Mouse (Mus musculus) 3T3-L1 (cell line): ENCODE measurements around the gene Gm28729.

ENCODE experiments used
- DNase-seq: peaks from one replicate; pipeline ENCODE4 v3.0.0-alpha.2; 2015; ENCODE audit warnings: low read depth, low spot score

Gene Gm28729

DNA sequence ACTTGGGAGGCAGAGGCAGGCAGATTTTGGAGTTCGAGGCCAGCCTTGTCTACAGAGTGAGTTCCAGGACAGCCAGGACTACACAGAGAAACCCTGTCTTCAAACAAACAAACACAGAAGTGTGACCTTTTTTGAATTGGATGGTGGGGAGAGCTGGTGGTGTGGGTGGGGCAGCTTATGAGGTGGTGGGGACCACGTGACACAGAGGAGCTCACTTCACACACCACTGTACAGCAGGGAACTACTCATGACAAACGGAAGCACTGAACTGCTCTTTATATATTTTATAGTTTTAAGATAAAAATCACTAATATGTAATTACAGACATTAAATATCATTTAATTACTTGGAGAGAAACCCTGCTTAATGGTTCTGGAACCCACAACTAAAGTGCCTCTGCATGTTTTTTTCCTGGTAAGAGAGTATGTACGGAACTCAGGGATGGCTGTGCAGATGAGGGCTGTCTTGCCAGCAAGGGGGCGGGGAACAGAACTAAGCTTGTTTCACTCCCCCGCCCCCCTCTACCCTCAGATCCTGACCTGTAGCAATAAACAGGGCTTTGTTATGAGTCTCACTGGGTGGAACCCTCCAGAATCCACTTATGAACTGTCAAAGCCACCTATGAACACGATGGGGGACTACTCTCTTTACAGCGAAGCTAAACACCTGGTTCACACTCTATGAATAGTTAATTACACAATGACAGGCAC, 55.4 kb downstream of the Gm28729 start:
- DNase-seq, result no peak

DNA sequence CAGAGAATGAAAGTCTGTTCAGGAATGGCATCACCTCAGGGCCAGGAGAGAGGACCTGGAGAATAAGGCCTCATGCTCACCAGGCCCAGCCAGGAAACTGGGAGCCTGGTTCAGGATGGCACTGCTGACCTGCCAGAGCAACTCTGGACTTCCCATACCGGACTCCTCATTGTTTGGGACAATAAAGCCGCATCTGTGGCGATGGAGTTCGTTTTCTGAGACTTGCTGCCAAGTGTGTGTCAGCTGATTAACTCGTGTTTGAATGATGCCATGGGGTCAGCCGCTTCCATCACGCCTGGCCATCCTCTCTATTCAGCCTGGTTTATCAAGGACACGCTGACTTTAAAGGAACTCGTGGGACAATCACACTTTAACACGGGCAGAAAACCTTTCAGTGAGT, 61.4 kb downstream of the Gm28729 start:
- no peak for DNase-seq

DNA sequence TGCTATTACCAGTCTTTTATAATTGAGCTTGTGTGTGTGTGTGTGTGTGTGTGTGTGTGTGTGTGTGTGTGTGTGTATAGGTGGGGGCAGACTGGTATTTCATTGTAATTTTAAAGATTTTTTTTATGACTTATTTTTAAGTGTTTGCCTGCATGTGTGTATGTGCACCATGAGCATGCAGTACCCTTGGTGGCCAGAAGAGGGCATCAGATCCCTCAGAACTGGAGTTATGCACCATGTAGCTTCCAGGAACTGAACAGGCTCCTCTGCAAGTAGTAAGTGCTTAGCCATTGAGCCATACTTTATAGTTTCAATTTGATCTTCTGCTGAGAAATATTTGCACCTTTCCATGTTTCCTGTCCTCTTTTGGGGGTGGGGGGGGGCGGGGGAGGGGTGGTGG, 63.5 kb downstream of the Gm28729 start:
- no peak for DNase-seq

DNA sequence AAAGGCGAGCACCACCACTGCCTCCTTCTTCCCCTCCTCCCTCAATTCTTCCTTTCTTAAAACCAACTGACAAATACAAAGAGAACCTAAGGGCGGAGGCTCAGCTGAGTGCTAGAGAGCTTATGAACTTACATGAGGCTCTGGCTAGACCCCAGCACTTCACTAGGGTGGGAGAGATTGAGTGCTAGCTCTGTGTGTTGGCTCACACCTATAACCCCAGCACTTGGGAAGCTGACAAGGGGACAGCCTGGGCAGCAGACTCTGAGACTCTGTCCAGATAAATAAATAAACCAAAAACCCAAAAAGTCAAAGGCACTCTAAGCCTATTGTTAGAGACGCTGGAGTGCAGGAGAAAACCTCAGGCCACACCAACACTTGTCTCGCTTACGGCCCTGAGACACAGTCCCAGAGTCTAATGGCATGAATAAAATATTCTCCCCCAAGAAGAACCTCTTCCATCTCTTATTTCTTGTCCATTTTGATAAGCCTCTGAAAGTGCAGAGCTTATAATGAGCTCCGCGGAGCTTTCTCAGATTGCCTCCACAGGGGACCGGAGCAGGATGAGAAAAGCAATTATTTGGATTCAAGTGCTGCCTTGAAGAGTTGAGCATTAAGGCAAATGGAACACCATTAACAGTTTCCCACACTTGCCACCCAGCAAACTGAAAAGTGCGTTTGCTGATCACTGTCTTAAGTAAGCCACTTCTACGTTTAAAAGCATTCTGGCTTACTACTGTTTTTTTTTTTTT, 64.8 kb downstream of the Gm28729 start:
- DNase-seq, result no peak

DNA sequence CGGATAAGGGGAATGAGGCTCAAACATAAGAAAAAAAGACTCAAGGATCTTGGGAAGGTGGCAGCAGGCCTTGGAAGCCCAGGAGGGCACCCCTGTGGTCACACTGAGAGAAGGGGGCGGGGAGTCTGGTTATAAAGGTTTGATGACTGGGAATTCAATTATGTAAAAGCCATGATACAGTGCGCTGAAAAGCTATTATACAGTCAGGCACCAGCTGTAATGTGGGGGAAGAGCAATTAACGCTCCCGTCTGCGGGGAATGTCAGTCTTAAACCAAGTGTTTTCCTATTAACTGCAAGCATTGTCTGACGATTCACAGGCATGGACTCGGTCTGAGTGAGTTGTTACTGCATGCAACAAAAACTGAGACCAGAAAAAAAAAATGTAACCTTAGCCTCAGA, 69.4 kb downstream of the Gm28729 start:
- DNase-seq, result no peak

DNA sequence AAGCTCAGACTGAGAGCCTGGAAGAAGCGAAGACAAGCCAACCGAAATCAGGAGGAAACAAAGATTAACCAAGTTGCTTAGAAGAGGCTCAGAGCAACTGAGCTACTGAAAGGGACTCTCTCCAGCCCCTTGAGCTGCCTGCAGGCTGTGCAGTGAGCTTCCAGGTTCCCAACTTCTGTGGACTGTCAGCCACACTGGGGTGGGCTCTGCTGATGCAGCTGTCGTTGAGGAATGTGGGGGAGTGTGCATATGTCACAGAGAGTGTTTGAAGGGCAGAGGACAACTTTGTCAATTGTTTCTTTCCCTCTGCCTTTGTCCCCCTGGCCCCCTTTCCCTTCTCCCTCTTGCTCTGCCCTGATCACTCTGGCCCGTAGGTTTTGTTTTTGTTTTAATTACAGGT, 72.1 kb downstream of the Gm28729 start:
- DNase-seq, result no peak

DNA sequence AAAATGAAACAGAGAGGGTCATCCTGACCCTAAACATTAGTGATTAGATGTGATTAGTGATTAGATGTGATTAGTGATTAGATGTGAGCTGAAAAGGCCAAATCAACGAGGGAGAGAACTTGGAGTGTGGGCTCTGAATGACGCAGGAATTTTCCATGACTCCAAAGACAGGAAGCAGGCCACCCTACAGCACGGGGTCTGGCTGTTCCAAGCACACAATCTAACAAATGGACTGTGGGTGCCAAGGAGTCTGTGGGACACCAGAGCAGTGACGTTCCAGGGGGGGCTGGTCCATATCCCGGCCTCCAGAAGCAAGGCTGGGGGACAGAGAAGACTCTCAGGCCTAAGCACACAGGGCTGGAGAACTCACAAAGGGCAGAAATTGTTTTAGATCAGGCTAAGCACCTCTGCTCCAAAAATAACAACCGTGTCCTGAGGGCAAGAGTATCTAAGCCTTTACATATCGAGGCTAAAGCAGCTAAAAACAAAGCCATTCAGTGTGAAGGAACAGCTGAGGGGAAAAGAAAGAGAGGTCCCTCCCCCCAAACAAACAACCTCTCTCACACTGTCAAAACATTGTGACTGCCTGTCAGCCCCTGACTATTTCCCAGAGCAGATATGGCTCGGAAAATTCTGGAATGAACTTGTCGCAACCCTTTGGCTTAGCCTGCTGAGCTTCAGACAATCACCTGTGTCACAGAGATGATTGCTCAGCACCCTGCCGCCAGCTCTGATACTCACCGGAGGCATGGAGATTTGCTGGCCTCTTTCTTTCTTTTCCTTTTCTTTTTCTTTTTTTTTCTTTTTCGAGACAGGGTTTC, 74.0 kb downstream of the Gm28729 start:
- no peak for DNase-seq

DNA sequence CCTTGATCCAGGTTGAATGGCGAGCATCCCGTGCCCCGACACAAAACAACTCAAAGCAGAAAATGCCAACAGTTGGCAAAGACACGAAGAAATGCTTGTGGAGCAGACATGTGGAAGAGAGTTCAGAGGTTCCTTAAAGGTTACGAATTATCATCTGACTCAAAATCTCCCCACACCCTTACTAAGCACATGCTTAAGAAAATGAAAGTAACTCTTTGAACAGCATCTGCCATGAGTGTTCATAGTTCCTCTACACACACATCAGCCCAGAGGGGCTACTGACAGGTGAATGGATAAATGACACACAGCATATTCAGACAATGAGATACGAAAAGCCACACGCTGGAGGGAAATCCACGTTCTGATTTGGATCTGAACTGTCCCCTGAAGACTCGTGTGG, 75.5 kb downstream of the Gm28729 start:
- no peak for DNase-seq

DNA sequence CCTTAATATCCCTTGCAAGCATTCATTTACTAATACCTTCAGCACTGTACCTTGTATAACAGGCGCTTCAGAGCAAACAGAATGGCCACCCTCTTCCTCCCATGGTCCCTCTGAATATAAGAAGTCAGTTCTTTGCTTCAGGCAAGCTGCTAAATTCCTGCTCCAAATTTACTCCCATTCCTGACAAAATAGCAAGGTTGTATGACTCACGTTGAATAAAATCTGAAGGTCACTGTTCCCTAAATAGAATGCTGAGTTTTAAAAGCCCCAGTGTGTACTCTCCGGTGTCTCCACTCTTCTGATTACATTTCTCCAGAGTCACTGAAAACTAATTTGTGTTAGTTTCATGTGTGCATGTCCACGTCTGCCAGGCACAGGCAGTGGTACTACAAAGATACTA, 79.7 kb downstream of the Gm28729 start:
- DNase-seq, result peak; percentile 44

DNA sequence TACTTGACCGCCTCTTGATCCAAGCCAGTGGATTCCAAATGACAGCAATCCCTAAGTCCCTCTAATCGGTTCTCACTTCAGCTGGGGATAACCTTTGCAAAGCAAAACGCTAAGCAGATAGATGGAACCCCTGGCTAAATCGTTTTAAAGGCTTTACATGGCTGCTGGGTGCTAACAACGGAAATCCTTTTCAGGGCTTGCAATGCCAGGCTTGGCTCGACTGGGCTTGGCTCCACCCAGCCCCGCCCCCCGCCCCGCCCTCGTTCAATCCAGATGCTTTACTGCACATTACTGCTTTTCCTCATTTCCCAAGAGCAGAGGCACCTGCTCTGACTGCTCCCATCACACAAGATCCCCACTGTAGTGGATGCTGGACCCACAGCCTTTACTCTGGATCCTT, 83.0 kb downstream of the Gm28729 start:
- DNase-seq, result no peak

DNA sequence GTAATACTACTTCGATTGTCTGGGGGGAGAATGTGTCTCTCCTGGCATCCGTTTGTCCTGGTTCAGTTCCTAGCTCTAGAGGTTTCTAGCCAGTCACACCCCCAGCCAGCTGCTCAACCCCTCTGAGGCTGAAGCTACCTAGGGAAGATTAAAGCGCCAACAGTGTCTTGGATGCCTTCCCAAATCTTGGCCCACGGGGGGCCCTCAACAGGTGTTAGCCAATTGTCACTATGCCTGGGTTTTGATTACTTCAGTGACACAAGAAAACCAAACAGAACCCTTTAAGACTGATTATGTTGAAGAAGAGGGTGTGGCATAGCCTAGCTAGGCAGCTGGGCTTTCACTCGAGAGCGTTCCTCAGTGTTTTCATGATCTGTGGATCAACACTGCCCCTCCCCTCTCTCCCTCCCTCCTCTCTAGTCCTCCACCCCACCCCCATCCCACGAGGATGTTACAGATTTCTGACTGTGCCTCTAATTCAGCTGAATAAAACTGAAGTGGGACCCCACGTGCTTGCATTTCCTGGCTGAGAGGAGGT, 86.7 kb downstream of the Gm28729 start:
- no peak for DNase-seq

DNA sequence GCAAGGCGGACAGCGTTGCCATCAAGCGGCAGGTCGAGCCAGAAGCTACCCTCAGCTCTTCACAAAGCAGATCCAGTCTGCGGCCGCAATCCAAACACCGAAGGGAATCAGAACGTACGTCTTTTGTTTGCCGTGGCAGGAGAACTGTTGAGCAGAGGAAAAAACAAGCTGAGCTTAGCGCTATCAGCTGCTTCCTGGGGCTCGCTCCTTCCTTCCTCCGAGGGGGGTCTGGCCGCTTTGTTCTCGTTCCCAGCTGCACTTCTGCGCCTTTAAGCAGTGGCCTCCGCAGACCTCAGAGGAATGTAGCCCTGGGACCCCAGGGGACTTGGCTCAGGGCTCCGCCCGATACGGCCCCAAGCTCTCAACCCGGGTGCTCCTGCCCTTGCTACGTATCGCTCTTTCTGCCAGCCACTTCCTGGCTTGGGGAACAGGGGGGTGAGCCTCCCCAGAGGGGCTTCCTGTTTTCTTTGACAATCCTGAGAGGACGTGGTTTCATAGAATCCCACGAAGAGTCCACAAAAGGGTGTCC, 87.2 kb downstream of the Gm28729 start:
- no peak for DNase-seq

DNA sequence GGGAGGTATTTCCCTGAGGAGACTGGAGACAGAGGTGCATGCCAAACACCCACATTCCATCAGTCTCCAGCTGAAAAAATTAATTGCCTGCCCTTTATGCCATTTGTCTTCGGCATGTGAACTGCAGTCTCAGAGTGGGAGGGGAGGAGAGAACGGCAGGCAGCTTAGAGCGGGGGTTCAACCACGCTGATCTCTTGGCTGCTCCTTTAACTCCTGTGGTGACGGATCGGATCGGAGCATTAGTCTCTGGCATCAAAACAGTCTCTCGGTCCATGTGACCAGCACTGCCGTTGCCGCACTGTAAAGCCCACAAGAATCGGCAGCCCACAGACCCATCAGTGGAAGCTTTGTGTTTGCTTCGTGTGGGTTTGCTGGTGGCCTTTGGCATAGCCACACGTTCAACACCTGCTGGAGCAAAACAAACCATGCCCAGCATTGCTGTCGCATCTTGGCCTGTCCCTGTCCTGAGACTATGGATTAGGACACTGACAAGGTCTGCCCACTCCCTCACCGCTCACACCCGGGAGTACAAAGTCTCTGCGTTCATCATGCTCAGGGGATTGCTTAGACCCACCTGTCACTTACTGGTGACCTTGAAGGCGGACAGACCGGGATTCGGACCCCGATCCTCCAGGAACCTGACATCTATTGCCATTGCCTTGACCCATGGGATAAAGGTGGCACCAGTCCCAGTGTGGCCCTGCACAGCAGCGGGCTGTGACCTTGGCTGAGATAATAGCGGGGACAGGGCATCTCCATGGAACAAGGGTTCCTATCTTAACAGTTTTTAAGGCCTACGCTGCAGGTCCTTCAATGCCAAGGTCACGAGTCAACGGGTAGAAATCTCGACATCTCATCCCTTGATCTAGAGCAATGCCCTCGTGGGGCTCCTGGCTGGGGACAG, 87.9 kb downstream of the Gm28729 start:
- DNase-seq, result no peak
